Mouse (Mus musculus) small intestine, adult 2 months (tissue): ENCODE data around the gene Rsrp1. TPM values are rescaled to one million over a fixed set of nuclear protein-coding genes. Genes with fewer than 3 reads are reported as not detected.
A peak's percentile ranks its signal among the peaks of the same experiment; 100 is the strongest.

Source experiments
- H3K27ac ChIP-seq: fragments of 200-500 bp; 2 replicates; pipeline ENCODE4 v1.5.1; 2012; ENCODE audit warnings: low read depth, low read length, control low read depth, inconsistent platforms; ENCODE audit not compliant: insufficient read depth
- H3K27me3 ChIP-seq: fragments of 200-500 bp; 2 replicates; pipeline ENCODE4 v1.6.1; 2012; ENCODE audit warnings: mild to moderate bottlenecking, moderate library complexity, low read length, inconsistent platforms; ENCODE audit not compliant: control insufficient read depth, insufficient read depth
- H3K36me3 ChIP-seq: fragments of 200-500 bp; 2 replicates; pipeline ENCODE4 v1.6.1; 2012; ENCODE audit warnings: mild to moderate bottlenecking, low read length, control low read depth, inconsistent platforms; ENCODE audit not compliant: control insufficient read depth, insufficient read depth
- H3K4me1 ChIP-seq: fragments of 200-500 bp; 2 replicates; pipeline ENCODE4 v1.6.1; 2012; ENCODE audit warnings: low read length, inconsistent platforms, mixed read lengths; ENCODE audit not compliant: control insufficient read depth, insufficient read depth, insufficient read length
- H3K4me3 ChIP-seq: fragments of 200-500 bp; 2 replicates; pipeline ENCODE4 v1.5.1; 2012; ENCODE audit warnings: low read depth, mild to moderate bottlenecking, control low read depth, inconsistent platforms, low read length, moderate library complexity
- CTCF ChIP-seq: fragments of 200-500 bp; IDR thresholded peaks from 2 replicates; pipeline ENCODE4 v1.5.1; 2012; ENCODE audit warnings: low read depth, mild to moderate bottlenecking, control low read depth, inconsistent platforms, low read length, moderate library complexity, mixed read lengths; ENCODE audit not compliant: insufficient replicate concordance, insufficient read length; ENCODE audit errors: extremely low read depth
- POLR2A ChIP-seq: fragments of 200-500 bp; IDR thresholded peaks from 2 replicates; pipeline ENCODE4 v1.6.1; 2012; ENCODE audit warnings: low read depth, mild to moderate bottlenecking, control low read depth, inconsistent platforms, low read length, moderate library complexity
- WGBS: fragments of 180-500 bp; shearing (Covaris S2); methylation state at CpG from one replicate; pipeline ENCODE4 v1.1.7; 2018; 5-methylcytosine and 5-hydroxymethylcytosine counted together
- polyA plus RNA-seq: library from polyadenylated mRNA; depleted of rRNA; stranded (reverse); fragments of >200 nt; gene quantifications from 2 replicates; pipeline ENCODE4 v1.2.3, GENCODE M21; 2012

Rsrp1 gene
- polyA plus RNA-seq, 1 experiment, result 1,409 TPM

DNA sequence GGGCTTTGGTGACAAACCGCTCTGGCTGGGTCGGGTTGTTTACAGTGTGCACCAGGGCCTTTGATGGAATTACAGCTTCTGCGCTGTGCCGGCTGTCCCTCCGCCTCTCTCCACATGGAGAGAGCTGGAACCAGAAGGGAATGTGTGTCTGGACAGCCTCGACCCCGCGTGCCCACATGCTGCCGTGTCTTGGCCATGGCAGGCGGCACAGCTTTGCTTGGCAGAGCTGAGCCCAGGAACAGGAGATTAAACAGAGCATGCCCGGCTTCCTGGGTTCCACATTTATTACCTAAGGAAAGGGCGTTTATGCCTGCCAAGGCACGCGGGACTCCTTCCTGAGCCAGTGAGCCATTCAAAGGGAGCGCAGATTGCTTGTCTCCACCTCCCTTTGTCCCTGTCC, 31.1 kb downstream of the Rsrp1 start:
- 18% methylated on average over 15 of the region's 15 CpGs for WGBS
- Histone ChIP-seq H3K4me1 (peaks cover 4% of the 10 kb centered on the region), H3K27me3 (no peaks in the 10 kb centered on the region; the same call in 1 of the 2 replicates), H3K4me3 (no peak overlapping the region), H3K36me3 (no peaks in the 10 kb centered on the region), H3K27ac (no peak overlapping the region)
- TF ChIP-seq POLR2A, result no peak
- no peak for TF ChIP-seq CTCF

DNA sequence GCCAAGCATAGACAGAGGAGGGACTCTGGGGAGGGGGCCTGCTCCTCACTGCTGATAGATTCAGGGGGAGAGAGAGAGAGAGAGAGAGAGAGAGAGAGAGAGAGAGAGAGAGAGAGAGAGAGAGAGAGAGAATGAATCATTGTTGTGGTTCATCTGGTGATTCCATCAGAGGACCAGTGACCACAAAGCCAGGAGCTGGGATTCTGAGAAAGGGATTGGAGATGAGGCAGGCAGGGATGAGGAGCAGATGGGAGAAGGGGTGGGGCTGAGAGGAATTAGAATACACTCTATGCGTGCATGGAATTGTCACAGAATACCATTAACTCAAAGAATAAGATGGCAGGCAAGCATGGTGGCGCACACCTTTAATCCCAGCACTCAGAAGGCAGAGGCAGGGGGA, 31.8 kb downstream of the Rsrp1 start:
- H3K4me1 ChIP-seq, result peaks cover 4% of the 10 kb centered on the region
- 88% methylated on average over 2 of the region's 2 CpGs for WGBS
- no peaks in the 10 kb centered on the region for H3K36me3 ChIP-seq
- TF ChIP-seq POLR2A (no peak), CTCF (no peak)
- no peak overlapping the region for H3K4me3 ChIP-seq
- H3K27me3 ChIP-seq, result no peaks in the 10 kb centered on the region; the same call in 1 of the 2 replicates
- no peak overlapping the region for H3K27ac ChIP-seq

DNA sequence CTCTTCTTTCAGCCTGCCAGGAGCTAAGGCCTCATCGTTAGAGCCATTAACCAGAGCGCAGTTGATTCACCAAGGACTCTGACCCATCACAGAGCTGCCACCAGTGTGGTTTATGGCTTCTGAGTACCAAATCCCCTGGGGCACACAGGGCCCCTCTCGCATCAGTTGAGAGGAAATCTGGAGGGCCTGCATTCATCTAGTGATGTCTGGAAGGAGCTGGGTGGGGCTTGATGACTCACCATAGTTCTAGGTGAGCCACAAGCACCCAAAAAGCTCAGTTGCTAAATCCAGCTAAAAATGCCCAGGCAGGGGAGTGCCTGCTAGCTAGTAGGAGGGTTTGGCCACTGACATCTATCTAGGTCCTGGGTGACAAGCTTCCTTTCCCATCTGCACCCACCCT, 32.5 kb downstream of the Rsrp1 start:
- no peak for TF ChIP-seq CTCF
- no peak for TF ChIP-seq POLR2A
- WGBS, result 27% methylated on average over 3 of the region's 3 CpGs

DNA sequence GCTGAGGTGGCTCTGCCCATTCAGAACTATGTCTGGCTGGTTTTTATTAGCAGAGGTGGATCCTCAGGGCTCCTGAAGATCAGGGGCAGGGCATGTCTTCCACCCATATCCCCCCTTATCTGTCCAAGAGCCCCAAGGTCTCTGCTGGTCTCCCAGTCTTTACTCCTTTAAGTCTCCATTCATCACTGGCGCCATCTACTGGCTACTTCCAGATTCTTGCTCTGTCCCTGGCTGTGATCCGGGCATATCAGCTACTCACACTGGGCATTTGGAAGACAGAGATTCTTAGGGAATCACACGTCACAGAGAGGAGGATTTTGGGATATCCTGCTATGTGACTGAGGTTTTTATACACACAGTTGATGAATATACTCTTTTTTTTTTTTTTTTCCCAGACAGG, 32.9 kb downstream of the Rsrp1 start:
- 8% methylated on average over 3 of the region's 3 CpGs for whole genome bisulfite sequencing
- H3K27ac ChIP-seq, result no peak overlapping the region

More for the DNA sequence above, 32.5 kb downstream of the Rsrp1 start:
- Histone ChIP-seq H3K36me3 (no peaks in the 10 kb centered on the region), H3K27me3 (no peaks in the 10 kb centered on the region; the same call in 1 of the 2 replicates), H3K27ac (no peak overlapping the region), H3K4me1 (no peaks in the 10 kb centered on the region; the same call in 1 of the 2 replicates), H3K4me3 (no peak overlapping the region)

DNA sequence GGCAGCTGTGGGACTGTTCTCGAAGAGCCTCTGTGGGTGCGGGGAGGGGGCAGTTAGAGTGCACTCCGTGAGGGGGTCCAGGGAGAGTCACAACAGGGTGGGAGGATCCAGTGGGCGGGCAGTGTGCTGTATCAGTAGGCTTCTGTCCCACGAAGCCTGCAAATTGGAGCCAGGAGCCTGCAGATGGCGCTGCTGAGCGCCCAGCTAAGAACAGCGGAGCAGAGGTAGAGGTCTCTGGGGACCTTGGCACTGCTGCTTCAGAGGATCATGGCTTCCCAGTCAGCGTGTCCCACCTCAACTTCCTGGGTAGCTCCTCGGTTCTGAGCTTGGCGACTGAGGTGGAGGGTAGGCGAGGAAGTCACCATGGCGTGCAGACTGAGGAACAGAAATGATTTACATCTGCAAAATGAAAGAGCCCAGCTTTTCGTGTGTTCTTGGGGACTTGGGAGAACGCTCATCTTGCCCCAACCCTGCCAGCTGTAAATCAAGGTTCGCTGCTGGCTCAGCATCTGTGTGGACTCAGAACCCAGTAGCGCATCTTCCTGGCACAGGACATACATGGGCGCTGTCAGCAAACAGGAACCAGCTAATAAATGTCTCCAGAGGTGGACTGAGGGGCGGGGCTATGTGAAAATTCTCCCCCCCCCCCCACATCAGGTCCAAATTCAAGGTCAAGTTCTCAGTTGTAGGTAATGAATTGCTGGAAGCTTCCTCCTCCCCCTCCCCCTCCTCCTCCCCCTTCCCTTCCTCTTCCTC, 39.8 kb downstream of the Rsrp1 start:
- TF ChIP-seq POLR2A, result no peak
- TF ChIP-seq CTCF, result peak; percentile 51; the same call in 1 of the 2 replicates
- peak overlapping the region; percentile 50 for H3K4me3 ChIP-seq
- H3K4me1 ChIP-seq, result peaks cover 1% of the 10 kb centered on the region
- WGBS, result 15% methylated on average over 19 of the region's 19 CpGs
- H3K36me3 ChIP-seq, result no peaks in the 10 kb centered on the region
- H3K27me3 ChIP-seq, result no peaks in the 10 kb centered on the region
- no peak overlapping the region for H3K27ac ChIP-seq

More for the DNA sequence above, 32.9 kb downstream of the Rsrp1 start:
- Histone ChIP-seq H3K4me3 (no peak overlapping the region), H3K36me3 (no peaks in the 10 kb centered on the region), H3K27me3 (no peaks in the 10 kb centered on the region; the same call in 1 of the 2 replicates), H3K4me1 (no peaks in the 10 kb centered on the region; the same call in 1 of the 2 replicates)
- TF ChIP-seq POLR2A (no peak), CTCF (peak; percentile 67; the same call in 1 of the 2 replicates)

DNA sequence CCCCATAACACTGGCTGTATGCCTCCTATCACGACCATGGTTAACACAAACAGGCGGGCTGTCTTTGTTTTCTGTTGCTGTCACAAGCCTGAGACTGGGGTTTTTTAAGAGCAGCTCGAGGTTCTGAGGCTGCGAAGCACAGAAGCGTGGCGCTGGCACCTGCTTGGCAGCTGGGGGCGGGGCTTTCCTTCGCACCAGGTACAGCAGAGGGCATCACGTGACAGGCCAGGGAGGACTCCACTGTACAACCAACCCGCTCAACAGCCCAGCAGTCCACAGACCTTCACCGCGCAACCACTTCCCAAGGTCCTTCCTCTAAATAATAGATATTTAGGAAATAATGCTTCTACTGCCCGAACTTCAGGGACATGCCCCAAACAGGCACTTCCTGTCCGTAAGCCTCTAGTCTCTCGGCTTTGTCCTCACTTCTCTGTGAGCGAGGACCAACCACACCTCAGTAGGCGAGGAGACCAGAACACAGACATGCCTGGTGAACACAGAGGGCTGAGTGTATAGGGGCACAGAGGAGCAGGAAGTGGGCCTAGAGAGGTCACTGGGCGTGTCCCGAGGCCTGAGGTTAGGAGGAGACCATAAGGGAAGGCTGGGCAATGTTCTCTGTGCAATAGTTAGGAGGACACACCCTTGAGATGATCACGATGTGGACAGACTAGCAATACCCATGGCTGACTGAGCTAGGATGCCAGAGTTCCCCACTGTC, 44.7 kb downstream of the Rsrp1 start:
- no peak overlapping the region for H3K27ac ChIP-seq
- WGBS, result 51% methylated on average over 20 of the region's 20 CpGs

DNA sequence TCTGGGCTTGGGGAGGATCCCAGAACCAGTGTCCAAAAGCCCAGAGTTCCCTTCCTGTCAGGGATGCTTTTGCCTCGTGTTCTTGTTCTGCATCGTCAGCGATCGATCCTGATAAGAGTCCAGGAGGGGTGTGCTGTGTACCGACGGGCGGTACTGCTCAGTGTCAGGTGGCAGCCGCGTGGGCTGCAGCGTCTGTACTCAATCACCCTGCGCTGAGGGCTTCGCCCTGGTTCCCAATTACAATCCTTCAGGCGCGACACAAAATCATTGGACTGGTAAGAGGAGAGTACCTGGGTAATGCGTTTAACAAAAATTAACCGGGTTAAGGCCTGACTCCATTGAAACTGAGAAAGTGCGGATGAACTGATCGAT, 45.2 kb downstream of the Rsrp1 start:
- Histone ChIP-seq H3K27ac (no peak overlapping the region), H3K4me3 (no peak overlapping the region), H3K36me3 (no peaks in the 10 kb centered on the region), H3K4me1 (peaks cover 3% of the 10 kb centered on the region; the same call in 1 of the 2 replicates), H3K27me3 (no peaks in the 10 kb centered on the region)
- no peak for TF ChIP-seq CTCF
- TF ChIP-seq POLR2A, result no peak
- WGBS, result 64% methylated on average over 18 of the region's 18 CpGs

More for the DNA sequence above, 44.7 kb downstream of the Rsrp1 start:
- H3K27me3 ChIP-seq, result no peaks in the 10 kb centered on the region
- no peak overlapping the region for H3K4me3 ChIP-seq
- H3K36me3 ChIP-seq, result no peaks in the 10 kb centered on the region
- H3K4me1 ChIP-seq, result peaks cover 3% of the 10 kb centered on the region; the same call in 1 of the 2 replicates
- no peak for TF ChIP-seq CTCF
- TF ChIP-seq POLR2A, result no peak
